20 mouse cellular contexts compared by ENCODE assay signal in genomic region chr9:90597894-90598293, GRCm38 (mm10).
A peak's percentile ranks its signal among the peaks of the same experiment; 100 is the strongest.
DNase-seq lines count a peak whose midpoint lies in the region; ATAC-seq and TF ChIP-seq lines count a peak whose summit lies in the region.
"Had no signal": no experiment of that assay in that cellular context is flagged by ENCODE, and none has a peak within 500 bp of the region (broad histone marks: within the 10 kb centered on the region; RNA-seq: fewer than 3 reads in every experiment).

No protein-coding gene starts in this region.

- H3K36me3 ChIP-seq in kidney, postnatal 0 days (ENCODE audit: insufficient read depth, low read length), result no peaks in the 10 kb centered on the region
- H3K36me3 ChIP-seq in kidney, embryonic 16.5 days (ENCODE audit: insufficient read depth, low read length), result no peaks in the 10 kb centered on the region
- H3K36me3 ChIP-seq: embryonic facial prominence, embryonic 12.5 days; forebrain, embryonic 15.5 days; hindbrain, embryonic 10.5 days; hindbrain, embryonic 15.5 days had no signal

- H3K9me3 ChIP-seq in kidney, postnatal 0 days (replicated peaks; ENCODE audit: low read length), result no peaks in the 10 kb centered on the region
- H3K9me3 ChIP-seq in kidney, embryonic 16.5 days (ENCODE audit: low read length), result no peaks in the 10 kb centered on the region
- H3K9me3 ChIP-seq: embryonic facial prominence, embryonic 12.5 days; forebrain, embryonic 15.5 days; hindbrain, embryonic 10.5 days; hindbrain, embryonic 15.5 days had no signal

- 30% methylated on average over 4 of the region's 4 CpGs for WGBS in kidney, postnatal 0 days
- WGBS in kidney, embryonic 16.5 days, result 34% methylated on average over 4 of the region's 4 CpGs

- DNase-seq in kidney, postnatal 0 days (ENCODE audit: low spot score), result peak; percentile 21
- peak; percentile 20 for DNase-seq in embryo, embryonic 9.5 days (ENCODE audit: extremely low spot score)
- DNase-seq in hindlimb bud, embryonic 11.5 days (ENCODE audit: extremely low spot score, low read depth, low spot score), result peak; percentile 8
- no peak for DNase-seq in adrenal gland, postnatal 36 days
- DNase-seq in thymus, postnatal 25 days, result no peak
- DNase-seq: adrenal gland, postnatal 14 days; cerebellum, adult 18-20 months; cerebellum, adult 9-11 months; cerebellum, postnatal 36 days; gastrocnemius, postnatal 10 days; heart, adult 2 months had no signal

- no peak overlapping the region for H3K9ac ChIP-seq in kidney, postnatal 0 days (ENCODE audit: low read depth, low read length)
- H3K9ac ChIP-seq in kidney, embryonic 16.5 days (replicated peaks; ENCODE audit: low read length), result no peak overlapping the region
- H3K9ac ChIP-seq: embryonic facial prominence, embryonic 12.5 days; forebrain, embryonic 15.5 days; hindbrain, embryonic 15.5 days had no signal

- no peak overlapping the region for H3K4me3 ChIP-seq in kidney, postnatal 0 days (replicated peaks; ENCODE audit: low read depth, low read length)
- H3K4me3 ChIP-seq in kidney, embryonic 16.5 days (ENCODE audit: low read length), result no peak overlapping the region
- H3K4me3 ChIP-seq: embryonic facial prominence, embryonic 12.5 days; forebrain, embryonic 15.5 days; heart, adult 2 months; hindbrain, embryonic 10.5 days; hindbrain, embryonic 15.5 days had no signal

- H3K4me1 ChIP-seq in kidney, postnatal 0 days (replicated peaks; ENCODE audit: insufficient read depth, low read length), result no peaks in the 10 kb centered on the region
- H3K4me1 ChIP-seq in kidney, embryonic 16.5 days (ENCODE audit: insufficient read depth, low read length), result no peaks in the 10 kb centered on the region
- H3K4me1 ChIP-seq: embryonic facial prominence, embryonic 12.5 days; forebrain, embryonic 15.5 days; hindbrain, embryonic 10.5 days; hindbrain, embryonic 15.5 days had no signal

- TF ChIP-seq CTCF in kidney, postnatal 0 days (IDR thresholded peaks at IDR 0.05; ENCODE audit: low read depth), result no peak

- no peak for ATAC-seq in kidney, postnatal 0 days (replicated peaks; ENCODE audit: low FRiP score, low read depth)
- ATAC-seq in kidney, embryonic 16.5 days (ENCODE audit: low FRiP score, low TSS enrichment), result no peak
- ATAC-seq: activated CD4-positive, CD25-positive, alpha-beta regulatory T cell, adult 4 months; forebrain, embryonic 15.5 days; Patski had no signal

- H3K27me3 ChIP-seq in kidney, postnatal 0 days (ENCODE audit: insufficient read depth, low read length), result no peaks in the 10 kb centered on the region
- no peaks in the 10 kb centered on the region for H3K27me3 ChIP-seq in kidney, embryonic 16.5 days (ENCODE audit: insufficient read depth, low read length)
- H3K27me3 ChIP-seq: CH12.LX; embryonic facial prominence, embryonic 12.5 days; forebrain, embryonic 15.5 days; hindbrain, embryonic 15.5 days had no signal

- H3K4me2 ChIP-seq in kidney, postnatal 0 days (ENCODE audit: low read length), result no peak overlapping the region
- no peak overlapping the region for H3K4me2 ChIP-seq in kidney, embryonic 16.5 days (replicated peaks; ENCODE audit: low read depth, low read length)
- H3K4me2 ChIP-seq: embryonic facial prominence, embryonic 12.5 days; forebrain, embryonic 15.5 days; heart, embryonic 11.5 days; hindbrain, embryonic 15.5 days had no signal

- no peak overlapping the region for H3K27ac ChIP-seq in kidney, postnatal 0 days
- no peak overlapping the region for H3K27ac ChIP-seq in kidney, embryonic 16.5 days (ENCODE audit: low read length)
- H3K27ac ChIP-seq: embryonic facial prominence, embryonic 12.5 days; forebrain, embryonic 15.5 days; heart, adult 2 months; hindbrain, embryonic 10.5 days; hindbrain, embryonic 15.5 days had no signal

Comparison
In these comparisons a context has a peak if more than half of its experiments do, and no peak if none do; other contexts are left out.
1. DNase-seq: peak in kidney, postnatal 0 days (single experiment), embryo, embryonic 9.5 days (single experiment) and hindlimb bud, embryonic 11.5 days (single experiment); none in adrenal gland, postnatal 36 days (0 of 2) and thymus, postnatal 25 days (single experiment).